8 mouse cellular contexts compared by ENCODE assay signal in genomic region chr9:20726134-20726858, GRCm38 (mm10). TPM values are rescaled to one million over a fixed set of nuclear protein-coding genes. Genes with fewer than 3 reads are reported as not detected.
DNase-seq lines count a peak whose midpoint lies in the region; ATAC-seq and TF ChIP-seq lines count a peak whose summit lies in the region.

No protein-coding gene starts in this region.

- in situ Hi-C loops in CH12.LX (cut with MboI; ENCODE audit: low pct_ligation_motif_present, low pct_unique_long_range_greater_than_20kb, low sequenced_read_pairs), result no loop called here

- 0 out of 2 replicates have a peak, but pooled peaks have one; percentile 5 for ATAC-seq in embryonic facial prominence, embryonic 14.5 days (ENCODE audit: low read depth)
- no peak for ATAC-seq in limb, embryonic 15.5 days (ENCODE audit: insufficient number of reproducible peaks, low FRiP score, low TSS enrichment, low read depth)

- H3K79me2 ChIP-seq in CH12.LX (replicated peaks; ENCODE audit: control insufficient read depth, extremely low read depth, insufficient read depth, poor library complexity, severe bottlenecking), result no peaks in the 10 kb centered on the region

- no peak for DNase-seq in kidney, adult 2 months
- DNase-seq in kidney, postnatal 14 days, result no peak
- no peak for DNase-seq in CH12.LX (ENCODE audit: extremely low read depth)
- no peak for DNase-seq in embryonic facial prominence, embryonic 14.5 days (ENCODE audit: low spot score)
- peak; percentile 45 for DNase-seq in testis, postnatal 10 days (ENCODE audit: low spot score)
- no peak for DNase-seq in urinary bladder, postnatal 14 days (ENCODE audit: low spot score)
- no peak for DNase-seq in spleen, postnatal 36 days (ENCODE audit: low spot score in 2 of 2)

- no peak for TF ChIP-seq CTCF in kidney, adult 2 months (conservative IDR thresholded peaks at IDR 0.05; ENCODE audit: insufficient read depth, insufficient read length, low read depth, low read length)
- no peak for TF ChIP-seq CTCF in CH12.LX (conservative IDR thresholded peaks at IDR 0.05 in 1 of 2, IDR thresholded peaks at IDR 0.05 in 1 of 2; ENCODE audit: low read depth in 2 of 2, low read length in 2 of 2)

- H3K27ac ChIP-seq in kidney, adult 2 months (ENCODE audit: insufficient read depth, low read depth, low read length), result no peak overlapping the region
- H3K27ac ChIP-seq in CH12.LX (ENCODE audit: insufficient read depth, low read depth), result no peak overlapping the region
- no peak overlapping the region for H3K27ac ChIP-seq in embryonic facial prominence, embryonic 14.5 days (replicated peaks; ENCODE audit: low read depth, low read length)
- no peak overlapping the region for H3K27ac ChIP-seq in limb, embryonic 15.5 days

- 4% methylated on average over 42 of the region's 42 CpGs for WGBS in kidney, adult 2 months
- WGBS in embryonic facial prominence, embryonic 14.5 days, result 2% methylated on average over 29 of the region's 42 CpGs
- 2% methylated on average over 42 of the region's 42 CpGs for WGBS in limb, embryonic 15.5 days

- no peak overlapping the region for H3K9ac ChIP-seq in CH12.LX (ENCODE audit: insufficient read depth, low read depth)
- H3K9ac ChIP-seq in embryonic facial prominence, embryonic 14.5 days (ENCODE audit: low read depth, low read length), result peak overlapping the region; percentile 58
- 0 out of 2 replicates have a peak overlapping the region, but pooled peaks have one; percentile 28 for H3K9ac ChIP-seq in limb, embryonic 15.5 days

- TF ChIP-seq POLR2A in kidney, adult 2 months (IDR thresholded peaks at IDR 0.05; ENCODE audit: low read depth, low read length), result no peak
- TF ChIP-seq POLR2A in CH12.LX (IDR thresholded peaks at IDR 0.05; ENCODE audit: low read depth, low read length), result no peak

- H3K9me3 ChIP-seq in CH12.LX (replicated peaks; ENCODE audit: low read length), result no peaks in the 10 kb centered on the region
- H3K9me3 ChIP-seq in embryonic facial prominence, embryonic 14.5 days (ENCODE audit: control insufficient read depth, low read length), result no peaks in the 10 kb centered on the region
- H3K9me3 ChIP-seq in limb, embryonic 15.5 days, result no peaks in the 10 kb centered on the region

- H3K36me3 ChIP-seq in kidney, adult 2 months (ENCODE audit: control insufficient read depth, insufficient read depth, low read length), result no peaks in the 10 kb centered on the region
- H3K36me3 ChIP-seq in CH12.LX (replicated peaks in 1 of 2; ENCODE audit: control insufficient read depth in 1 of 2, insufficient read depth in 1 of 2, low read length in 1 of 2), result no peaks in the 10 kb centered on the region
- H3K36me3 ChIP-seq in embryonic facial prominence, embryonic 14.5 days (ENCODE audit: control insufficient read depth, insufficient read depth, low read length), result no peaks in the 10 kb centered on the region
- H3K36me3 ChIP-seq in limb, embryonic 15.5 days, result no peaks in the 10 kb centered on the region

- peak overlapping the region; percentile 93 for H3K4me2 ChIP-seq in CH12.LX (ENCODE audit: insufficient read depth, low read depth, poor library complexity, severe bottlenecking)
- peak overlapping the region; percentile 94 for H3K4me2 ChIP-seq in embryonic facial prominence, embryonic 14.5 days (ENCODE audit: low read depth, low read length)
- peak overlapping the region; percentile 97 for H3K4me2 ChIP-seq in limb, embryonic 15.5 days

- dilution Hi-C loops in CH12.LX (cut with MboI; ENCODE audit: extremely low pct_ligation_motif_present, extremely low pct_unique_long_range_greater_than_20kb, low sequenced_read_pairs), result no loop called here

- H3K4me1 ChIP-seq in kidney, adult 2 months (ENCODE audit: control insufficient read depth, insufficient read depth, low read length), result no peaks in the 10 kb centered on the region
- H3K4me1 ChIP-seq in CH12.LX (ENCODE audit: control insufficient read depth in 1 of 2, insufficient read depth in 2 of 2), result peaks cover 4 to 18% of the 10 kb centered on the region in 2 experiments; a peak in 3 of 4 replicates
- H3K4me1 ChIP-seq in embryonic facial prominence, embryonic 14.5 days (ENCODE audit: control insufficient read depth, insufficient read depth, low read length), result peaks cover 12% of the 10 kb centered on the region
- peaks cover 23% of the 10 kb centered on the region for H3K4me1 ChIP-seq in limb, embryonic 15.5 days

- TF ChIP-seq RAD21 in CH12.LX (IDR thresholded peaks at IDR 0.05; ENCODE audit: low read depth, low read length), result no peak

- peaks cover 3% of the 10 kb centered on the region; the same call in 1 of the 2 replicates for H3K27me3 ChIP-seq in kidney, adult 2 months (replicated peaks; ENCODE audit: control insufficient read depth, insufficient read depth, low read length)
- peaks cover 82% of the 10 kb centered on the region for H3K27me3 ChIP-seq in CH12.LX (replicated peaks)
- H3K27me3 ChIP-seq in embryonic facial prominence, embryonic 14.5 days (replicated peaks; ENCODE audit: control insufficient read depth, insufficient read depth, low read length), result peaks cover 51% of the 10 kb centered on the region
- peaks cover 74% of the 10 kb centered on the region for H3K27me3 ChIP-seq in limb, embryonic 15.5 days

- no peak for TF ChIP-seq EP300 in CH12.LX (IDR thresholded peaks at IDR 0.05; ENCODE audit: low read length)

- H3K4me3 ChIP-seq in kidney, adult 2 months (ENCODE audit: insufficient read depth, low read depth, low read length), result peak overlapping the region; percentile 55
- peak overlapping the region in 2 of 3 experiments; percentile 39 to 48 for H3K4me3 ChIP-seq in CH12.LX (replicated peaks in 1 of 3; ENCODE audit: low read depth in 2 of 3, low read length in 2 of 3, poor library complexity in 1 of 3)
- peak overlapping the region; percentile 54 for H3K4me3 ChIP-seq in embryonic facial prominence, embryonic 14.5 days (ENCODE audit: low read depth, low read length)
- H3K4me3 ChIP-seq in limb, embryonic 15.5 days, result peak overlapping the region; percentile 48

TF ChIP-seq in CH12.LX, 34 proteins besides CTCF, POLR2A, EP300 and RAD21:
- TF ChIP-seq NRF1 (IDR thresholded peaks at IDR 0.05; ENCODE audit: low read depth, low read length) (no peak), MAFK (IDR thresholded peaks at IDR 0.05; ENCODE audit: insufficient replicate concordance, low read length) (no peak), SIN3A (IDR thresholded peaks at IDR 0.05; ENCODE audit: low read length) (no peak), ETS1 (conservative IDR thresholded peaks at IDR 0.05; ENCODE audit: low read depth, low read length) (no peak), HCFC1 (IDR thresholded peaks at IDR 0.05; ENCODE audit: low read depth, low read length) (no peak), ZKSCAN1 (IDR thresholded peaks at IDR 0.05; ENCODE audit: borderline replicate concordance, low read depth, low read length) (no peak), MAZ (IDR thresholded peaks at IDR 0.05; ENCODE audit: low read depth, low read length) (no peak), MEF2A (IDR thresholded peaks at IDR 0.05; ENCODE audit: borderline replicate concordance, low read depth, low read length) (no peak), BHLHE40 (IDR thresholded peaks at IDR 0.05; ENCODE audit: low read depth, low read length) (no peak), IRF4 (IDR thresholded peaks at IDR 0.05; ENCODE audit: low read depth, low read length) (no peak), PAX5 (IDR thresholded peaks at IDR 0.05; ENCODE audit: low read length) (no peak), CHD2 (IDR thresholded peaks at IDR 0.05; ENCODE audit: low read length) (no peak), USF1 (IDR thresholded peaks at IDR 0.05; ENCODE audit: low read depth, low read length) (no peak), SMC3 (IDR thresholded peaks at IDR 0.05; ENCODE audit: low read depth, low read length) (no peak), JUND (conservative IDR thresholded peaks at IDR 0.05; ENCODE audit: low read depth, low read length) (no peak), RCOR1 (conservative IDR thresholded peaks at IDR 0.05; ENCODE audit: low read depth, low read length) (no peak), JUN (IDR thresholded peaks at IDR 0.05; ENCODE audit: insufficient read depth, low read depth, low read length) (no peak), MAX (IDR thresholded peaks at IDR 0.05; ENCODE audit: low read length) (no peak), TBP (conservative IDR thresholded peaks at IDR 0.05; ENCODE audit: low read depth, low read length) (no peak), KAT2A (IDR thresholded peaks at IDR 0.05; ENCODE audit: insufficient replicate concordance, low read length) (no peak)

RNA-seq across cellular contexts. Expression of gene Olfm2, which starts 19.9 kb away (rescaled TPM):
- 2.0 and 2.3 TPM in 2 replicates for polyA plus RNA-seq in kidney, adult 2 months (2012; rRNA removed)
- total RNA-seq in CH12.LX (2012; rRNA removed), result 0.08 TPM in 1 of 2 replicates, not detected in the other
- total RNA-seq in CH12.LX (2014; rRNA removed), result not detected in 2 replicates
- polyA plus RNA-seq in CH12.LX (2012; ENCODE audit: insufficient read length, low read depth), result 0.14 and 0.47 TPM in 2 replicates
- polyA plus RNA-seq in embryonic facial prominence, embryonic 14.5 days (2014; fragmentation: Nextera tagmentation; extraction: Ambion mirVana), result 9.2 and 9.7 TPM in 2 replicates
- 9.3 and 9.7 TPM in 2 replicates for polyA plus RNA-seq in limb, embryonic 15.5 days (2015; fragmentation: Nextera tagmentation; extraction: Ambion mirVana)
